Mouse (Mus musculus): Measurements from ENCODE around the gene Tmem159. TPM values are rescaled to one million over a fixed set of nuclear protein-coding genes. Genes with fewer than 3 reads are reported as not detected.
A peak's percentile ranks its signal among the peaks of the same experiment; 100 is the strongest.

The Tmem159 gene
- polyA plus RNA-seq, 1 experiment from 2014 or later = 3.7 TPM

GRCm38 (mm10) chr7:120080177-120080576 is 22.0 kb upstream of the Tmem159 start:
- TF ChIP-seq EP300 (IDR thresholded peaks at IDR 0.05; ENCODE audit: low read depth) (no peak), CTCF (IDR thresholded peaks at IDR 0.05; ENCODE audit: low read depth) (no peak)
- H3K36me3 ChIP-seq (replicated peaks; ENCODE audit: insufficient read depth, low read length) = no peaks in the 10 kb centered on the region
- H3K27ac ChIP-seq (ENCODE audit: low read depth) = no peak overlapping the region
- ATAC-seq (no peak), DNase-seq (no peak)
- no peak overlapping the region for H3K9ac ChIP-seq (replicated peaks)
- 65% methylated on average over 3 of the region's 3 CpGs for WGBS (ENCODE audit: insufficient replicate concordance)
- H3K27me3 ChIP-seq (ENCODE audit: insufficient read depth, low read length) = no peaks in the 10 kb centered on the region
- no peaks in the 10 kb centered on the region for H3K9me3 ChIP-seq (ENCODE audit: low read length)
- no peak overlapping the region for H3K4me2 ChIP-seq (ENCODE audit: low read depth, low read length)
- no peak overlapping the region for H3K4me3 ChIP-seq (ENCODE audit: low read depth, low read length)
- H3K4me1 ChIP-seq (ENCODE audit: insufficient read depth) = no peaks in the 10 kb centered on the region

DNA sequence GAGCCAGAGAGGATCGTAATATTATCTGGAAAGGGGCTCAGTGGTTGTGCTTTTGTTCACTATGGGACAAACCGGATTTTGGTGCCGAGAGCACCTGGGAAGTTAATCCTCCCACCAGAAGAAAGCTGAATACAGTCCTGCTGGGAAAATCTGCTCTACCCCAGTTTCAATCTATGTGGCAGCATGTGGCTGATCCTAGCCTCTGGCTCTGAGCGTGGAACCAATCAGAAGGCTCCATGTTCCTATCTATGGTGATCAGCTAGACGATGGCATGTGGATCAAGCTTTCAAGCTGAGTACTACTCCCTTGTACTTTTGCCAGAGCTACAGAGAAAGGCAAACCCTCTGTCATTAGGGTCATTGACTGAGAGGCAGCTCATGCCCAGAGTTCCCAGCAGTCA is 9.1 kb upstream of the Tmem159 start:
- Histone ChIP-seq H3K36me3 (replicated peaks; ENCODE audit: insufficient read depth, low read length) (no peaks in the 10 kb centered on the region), H3K27me3 (ENCODE audit: insufficient read depth, low read length) (no peaks in the 10 kb centered on the region), H3K9ac (replicated peaks) (no peak overlapping the region), H3K4me2 (ENCODE audit: low read depth, low read length) (no peak overlapping the region), H3K4me3 (ENCODE audit: low read depth, low read length) (no peak overlapping the region), H3K9me3 (ENCODE audit: low read length) (no peaks in the 10 kb centered on the region), H3K27ac (ENCODE audit: low read depth) (no peak overlapping the region), H3K4me1 (ENCODE audit: insufficient read depth) (no peaks in the 10 kb centered on the region)
- TF ChIP-seq CTCF (IDR thresholded peaks at IDR 0.05; ENCODE audit: low read depth) (no peak), EP300 (IDR thresholded peaks at IDR 0.05; ENCODE audit: low read depth) (no peak)
- 59% methylated on average over 5 of the region's 5 CpGs for WGBS (ENCODE audit: insufficient replicate concordance)
- ATAC-seq (no peak), DNase-seq (no peak)

DNA sequence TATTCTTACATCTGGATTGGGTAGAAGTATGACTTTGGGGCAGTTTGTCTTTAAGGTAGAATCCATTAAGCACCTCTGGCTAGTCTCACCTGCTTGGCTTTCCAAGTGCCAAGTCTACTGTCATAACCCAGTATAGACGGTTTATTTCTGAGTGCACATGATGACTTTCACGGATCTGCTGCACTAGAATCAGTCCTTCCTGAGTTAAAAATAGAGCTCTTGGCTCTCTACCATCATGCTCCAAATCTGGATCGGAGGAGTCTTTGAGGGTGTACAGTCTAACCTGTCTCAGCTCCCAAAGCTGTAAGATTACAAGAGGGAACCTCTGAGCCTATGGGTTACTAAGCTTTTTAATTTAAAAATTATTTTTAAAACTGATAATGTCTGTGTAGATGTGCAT is 7.9 kb upstream of the Tmem159 start:
- no peak overlapping the region for H3K9ac ChIP-seq (replicated peaks)
- no peaks in the 10 kb centered on the region for H3K4me1 ChIP-seq (ENCODE audit: insufficient read depth)
- ATAC-seq (no peak), DNase-seq (no peak)
- no peaks in the 10 kb centered on the region for H3K36me3 ChIP-seq (replicated peaks; ENCODE audit: insufficient read depth, low read length)
- H3K4me2 ChIP-seq (ENCODE audit: low read depth, low read length) = no peak overlapping the region
- TF ChIP-seq CTCF (IDR thresholded peaks at IDR 0.05; ENCODE audit: low read depth) (no peak), EP300 (IDR thresholded peaks at IDR 0.05; ENCODE audit: low read depth) (no peak)
- WGBS (ENCODE audit: insufficient replicate concordance) = 64% methylated on average over 3 of the region's 3 CpGs
- no peaks in the 10 kb centered on the region for H3K27me3 ChIP-seq (ENCODE audit: insufficient read depth, low read length)
- H3K4me3 ChIP-seq (ENCODE audit: low read depth, low read length) = no peak overlapping the region
- no peaks in the 10 kb centered on the region for H3K9me3 ChIP-seq (ENCODE audit: low read length)
- H3K27ac ChIP-seq (ENCODE audit: low read depth) = no peak overlapping the region

- Histone ChIP-seq H3K27me3 (ENCODE audit: insufficient read depth, low read length) (no peaks in the 10 kb centered on the region), H3K9ac (replicated peaks) (no peak within 1 kb of the TSS), H3K9me3 (ENCODE audit: low read length) (no peaks in the 10 kb centered on the region), H3K4me1 (ENCODE audit: insufficient read depth) (no peaks in the 10 kb centered on the region), H3K36me3 (replicated peaks; ENCODE audit: insufficient read depth, low read length) (no peaks in the 10 kb centered on the region), H3K4me3 (ENCODE audit: low read depth, low read length) (no peak within 1 kb of the TSS), H3K4me2 (ENCODE audit: low read depth, low read length) (no peak within 1 kb of the TSS), H3K27ac (ENCODE audit: low read depth) (no peak within 1 kb of the TSS)
- no peak for ATAC-seq
- no peak for DNase-seq
- 69% methylated on average over 6 of the region's 6 CpGs for WGBS (ENCODE audit: insufficient replicate concordance)
- no peak for TF ChIP-seq EP300 (IDR thresholded peaks at IDR 0.05; ENCODE audit: low read depth)
- TF ChIP-seq CTCF (IDR thresholded peaks at IDR 0.05; ENCODE audit: low read depth) = no peak
These were observed 7.0 kb upstream of the Tmem159 start, which contains the start of gene Dnah3 for GRCm38 (mm10) chr7:120095180-120095579. TSS of gene Dnah3 (minus strand) at chr7:120095280.

DNA sequence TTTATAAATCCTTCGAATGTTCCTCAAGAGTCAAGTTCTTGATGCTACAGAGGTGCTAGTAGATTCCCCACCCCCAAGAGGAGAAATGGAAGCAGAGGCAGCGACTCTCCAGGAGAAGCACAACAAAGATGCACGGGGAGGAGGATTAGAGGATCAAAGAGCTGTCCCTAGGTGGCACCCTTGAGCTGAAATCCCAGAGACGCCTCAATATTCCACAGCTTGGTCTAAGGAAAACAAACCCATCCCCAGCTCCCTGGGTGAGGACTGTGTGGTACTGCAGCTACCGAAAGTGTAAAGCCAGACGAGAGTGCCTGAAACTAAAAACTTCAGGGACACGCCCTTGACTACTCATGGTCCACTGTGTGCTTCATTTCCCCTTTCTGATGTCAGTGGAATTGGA is 4.3 kb upstream of the Tmem159 start:
- Histone ChIP-seq H3K36me3 (replicated peaks; ENCODE audit: insufficient read depth, low read length) (no peaks in the 10 kb centered on the region), H3K9me3 (ENCODE audit: low read length) (no peaks in the 10 kb centered on the region), H3K9ac (replicated peaks) (no peak overlapping the region), H3K27ac (ENCODE audit: low read depth) (no peak overlapping the region), H3K27me3 (ENCODE audit: insufficient read depth, low read length) (0 out of 2 replicates have a peak, but pooled peaks cover 2% of the 10 kb centered on the region), H3K4me1 (ENCODE audit: insufficient read depth) (peaks cover 5% of the 10 kb centered on the region), H3K4me3 (ENCODE audit: low read depth, low read length) (no peak overlapping the region), H3K4me2 (ENCODE audit: low read depth, low read length) (no peak overlapping the region)
- peak; percentile 31 for DNase-seq
- no peak for TF ChIP-seq EP300 (IDR thresholded peaks at IDR 0.05; ENCODE audit: low read depth)
- TF ChIP-seq CTCF (IDR thresholded peaks at IDR 0.05; ENCODE audit: low read depth) = peak; percentile 59
- ATAC-seq = peak; percentile 34; the same call in 1 of the 2 replicates
- 6% methylated on average over 7 of the region's 7 CpGs for whole genome bisulfite sequencing (ENCODE audit: insufficient replicate concordance)

DNA sequence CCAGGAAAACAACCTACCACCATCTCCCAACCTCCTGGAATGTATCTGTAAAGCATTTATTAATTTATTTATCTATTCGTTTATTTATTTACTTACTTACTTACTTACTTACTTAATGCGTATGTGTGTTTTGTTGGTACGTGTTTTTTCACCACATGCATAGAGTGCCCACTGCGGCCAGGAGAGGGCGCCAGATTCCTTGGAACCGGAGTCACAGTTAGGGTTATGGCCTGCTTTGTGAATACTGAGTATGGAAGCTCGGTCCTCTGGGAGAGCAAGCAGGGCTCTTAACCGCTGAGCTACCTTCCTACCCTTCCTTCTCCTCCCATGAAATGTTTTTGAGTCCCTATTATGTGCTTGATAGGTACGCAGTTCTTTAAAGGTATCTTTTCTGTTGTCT is 3.8 kb upstream of the Tmem159 start:
- 20% methylated on average over 9 of the region's 9 CpGs for WGBS (ENCODE audit: insufficient replicate concordance)
- DNase-seq (peak; percentile 76), ATAC-seq (peak; percentile 52; the same call in 1 of the 2 replicates)
- peak; percentile 77 for TF ChIP-seq CTCF (IDR thresholded peaks at IDR 0.05; ENCODE audit: low read depth)
- no peak for TF ChIP-seq EP300 (IDR thresholded peaks at IDR 0.05; ENCODE audit: low read depth)
- H3K9ac ChIP-seq (replicated peaks) = no peak overlapping the region
- no peak overlapping the region for H3K4me2 ChIP-seq (ENCODE audit: low read depth, low read length)
- no peak overlapping the region for H3K4me3 ChIP-seq (ENCODE audit: low read depth, low read length)
- no peaks in the 10 kb centered on the region for H3K36me3 ChIP-seq (replicated peaks; ENCODE audit: insufficient read depth, low read length)
- H3K4me1 ChIP-seq (ENCODE audit: insufficient read depth) = peaks cover 5% of the 10 kb centered on the region
- H3K27me3 ChIP-seq (ENCODE audit: insufficient read depth, low read length) = 0 out of 2 replicates have a peak, but pooled peaks cover 2% of the 10 kb centered on the region
- H3K9me3 ChIP-seq (ENCODE audit: low read length) = no peaks in the 10 kb centered on the region
- H3K27ac ChIP-seq (ENCODE audit: low read depth) = no peak overlapping the region

Measured in liver, postnatal 0 days (tissue).